Mouse (Mus musculus) kidney, adult 8-10 months (tissue): Measurements from ENCODE around the gene Shisal1.

Experiments used
- DNase-seq, 2 experiments: peaks; one replicate each; pipeline ENCODE4 v3.0.0; 2022

The Shisal1 gene

DNA sequence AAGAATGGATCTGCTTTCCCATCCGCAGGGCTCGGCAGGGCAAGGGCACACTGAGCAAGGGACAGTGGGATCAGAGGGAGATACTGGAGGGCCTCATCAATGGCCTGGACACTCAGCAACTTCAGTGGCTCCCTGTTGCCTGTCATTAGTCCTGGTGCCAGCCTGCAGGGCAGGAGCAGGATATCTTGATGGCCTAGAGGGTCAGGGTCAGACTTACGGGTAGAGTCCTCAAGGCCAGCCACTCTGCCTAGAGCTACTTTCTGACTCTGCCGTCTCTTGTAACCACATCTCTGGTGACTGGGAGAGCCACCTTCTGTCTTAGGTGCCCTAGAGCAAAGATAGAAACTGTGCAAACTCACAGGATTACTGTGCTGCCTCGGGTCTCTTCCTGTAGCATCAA is 23.1 kb downstream of the Shisal1 start:
- no peak for DNase-seq

DNA sequence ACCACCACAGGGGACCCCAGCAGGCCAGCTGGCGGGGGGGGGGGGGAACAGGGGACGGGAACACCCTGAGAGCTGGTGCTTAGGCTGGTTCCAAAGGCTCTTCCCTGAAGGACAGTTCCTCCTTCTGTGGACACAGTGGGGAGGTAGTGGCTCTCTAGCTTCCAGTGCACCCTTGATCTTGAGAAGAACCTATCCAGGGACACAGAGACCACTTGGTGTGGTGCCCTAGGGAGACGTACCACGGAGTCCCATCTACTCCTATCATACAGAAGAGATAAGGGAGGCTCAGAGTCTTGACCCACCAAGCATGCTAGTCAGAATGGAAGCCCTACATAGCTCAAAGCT is 28.7 kb downstream of the Shisal1 start:
- DNase-seq, result no peak

DNA sequence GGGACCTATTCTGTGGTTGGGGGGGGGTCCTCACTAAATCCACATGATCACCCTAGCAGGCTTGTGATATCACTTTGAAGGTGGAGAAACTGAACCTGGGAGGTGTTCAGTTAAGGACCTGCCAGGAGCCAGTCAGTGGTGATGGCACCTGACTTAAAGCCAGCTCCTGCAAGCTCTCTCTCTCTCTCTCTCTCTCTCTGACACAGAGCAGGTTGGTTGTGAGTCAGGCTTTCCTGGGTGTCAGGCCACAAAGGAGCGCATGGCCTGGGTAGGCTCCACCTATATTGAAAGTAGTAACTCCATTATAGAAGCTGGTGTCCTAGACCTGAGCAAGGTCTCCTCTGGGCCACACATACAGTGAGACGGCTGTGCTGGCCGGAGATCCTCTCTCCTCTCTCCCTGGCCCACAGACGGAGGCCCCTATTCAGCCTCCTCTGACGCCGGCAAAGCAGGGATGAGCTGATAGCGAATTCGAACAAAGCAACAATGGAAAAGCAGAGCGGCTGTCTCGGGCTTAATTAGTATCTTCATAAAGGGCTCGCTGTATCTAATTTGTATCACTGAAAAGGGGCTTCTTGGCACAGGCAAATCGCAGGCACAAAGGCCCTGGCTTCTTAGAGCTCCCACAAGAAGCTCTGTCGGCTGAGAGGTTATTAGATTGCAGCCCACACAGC is 29.2 kb downstream of the Shisal1 start:
- no peak for DNase-seq

DNA sequence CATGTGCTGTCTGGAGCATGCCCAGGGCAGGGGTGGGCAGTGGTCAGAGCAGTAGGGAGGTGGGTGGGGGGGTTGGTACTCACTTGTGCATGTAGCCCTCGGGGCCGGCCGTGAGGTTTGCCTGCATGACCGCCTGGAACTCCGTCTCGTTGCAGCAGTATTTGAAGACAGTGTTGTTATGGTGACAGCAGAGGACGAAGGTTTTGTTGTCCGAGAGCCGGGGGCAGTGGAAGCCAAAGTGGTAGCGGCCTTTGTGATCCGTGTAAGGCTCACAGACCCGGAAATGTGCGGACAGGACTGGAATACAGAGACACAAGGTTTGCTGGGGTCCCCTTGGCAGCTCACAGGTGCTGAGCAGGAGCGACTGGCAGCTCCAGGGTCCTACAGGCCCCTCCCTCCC is 29.9 kb downstream of the Shisal1 start:
- DNase-seq, result no peak

DNA sequence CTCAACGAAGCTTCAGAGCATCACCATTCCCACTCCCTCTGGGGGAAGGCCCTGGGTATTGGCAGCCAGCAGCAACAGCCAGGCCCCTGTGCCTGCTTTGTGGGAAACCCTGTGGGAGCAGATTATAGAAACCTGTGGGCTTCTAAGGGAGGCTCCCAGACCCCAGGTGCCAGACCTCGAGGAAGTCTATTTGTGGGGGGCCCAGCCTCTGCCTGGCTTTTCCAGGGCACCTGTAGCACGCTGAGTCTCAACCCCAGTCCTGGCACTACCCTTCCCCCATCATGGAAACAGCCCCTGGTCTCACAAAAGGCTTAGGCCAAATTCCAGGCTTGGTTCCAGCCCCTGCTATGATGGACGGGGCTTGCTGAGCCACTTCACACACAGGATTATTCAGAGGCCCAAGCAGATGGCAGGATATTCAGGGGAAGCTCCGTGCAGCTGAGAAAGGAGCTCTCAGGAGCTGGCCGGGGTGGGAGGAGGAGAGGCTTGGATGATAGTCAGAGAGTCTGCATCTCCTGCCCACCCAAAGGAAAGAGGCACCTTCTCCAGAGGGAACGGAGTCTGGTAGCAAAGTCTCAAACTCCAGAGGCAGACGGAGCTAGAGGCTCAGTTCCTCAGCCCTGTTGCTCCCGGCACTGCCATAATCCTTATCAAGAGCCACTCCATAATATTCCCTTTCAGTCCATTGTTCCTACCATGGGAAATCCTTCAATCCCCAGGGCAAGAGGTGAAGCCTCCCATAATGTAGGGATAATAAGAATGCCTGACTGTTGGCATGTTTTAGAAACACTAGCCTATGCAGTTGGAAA is 32.7 kb downstream of the Shisal1 start:
- DNase-seq, result no peak

DNA sequence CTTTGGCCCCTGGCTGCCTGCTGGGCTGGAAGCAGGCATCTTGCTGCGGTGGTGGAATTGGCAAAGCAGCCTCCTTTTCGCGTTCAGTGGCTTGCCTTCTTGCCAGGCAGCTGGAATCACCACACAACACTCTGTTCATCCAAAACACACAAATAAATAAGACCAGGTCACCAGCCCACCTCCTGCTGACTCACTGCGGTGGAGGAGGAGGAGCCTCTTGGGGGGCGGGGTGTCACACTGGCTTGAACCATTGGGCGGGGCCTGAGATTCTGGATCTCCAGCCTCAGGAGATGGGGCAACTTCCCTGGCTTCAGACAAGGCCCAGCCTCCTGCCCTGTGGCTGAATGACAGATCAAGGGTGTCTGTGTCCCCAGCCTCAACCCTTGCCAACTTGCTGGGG is 34.5 kb downstream of the Shisal1 start:
- peak; percentile 36 to 41 for DNase-seq

DNA sequence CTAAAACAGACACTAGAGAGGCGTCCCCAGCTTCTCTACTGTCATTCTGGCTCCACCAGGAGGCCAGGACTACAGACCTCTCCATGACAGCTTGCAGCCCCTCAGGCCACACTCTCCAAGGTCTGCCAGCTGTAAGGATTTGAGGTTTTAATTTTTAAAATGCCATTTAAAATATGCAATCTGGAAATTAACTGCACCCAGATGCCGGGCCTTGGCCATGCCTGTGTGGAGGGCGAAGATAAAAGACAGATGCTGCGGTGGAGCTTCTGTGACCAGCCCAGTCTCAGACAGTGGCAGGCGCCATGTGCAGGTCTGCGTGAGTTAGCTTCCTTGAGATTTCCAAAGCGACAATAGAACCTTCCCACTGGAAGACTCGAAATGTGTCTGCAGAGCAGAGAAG is 36.8 kb downstream of the Shisal1 start:
- DNase-seq, result no peak

DNA sequence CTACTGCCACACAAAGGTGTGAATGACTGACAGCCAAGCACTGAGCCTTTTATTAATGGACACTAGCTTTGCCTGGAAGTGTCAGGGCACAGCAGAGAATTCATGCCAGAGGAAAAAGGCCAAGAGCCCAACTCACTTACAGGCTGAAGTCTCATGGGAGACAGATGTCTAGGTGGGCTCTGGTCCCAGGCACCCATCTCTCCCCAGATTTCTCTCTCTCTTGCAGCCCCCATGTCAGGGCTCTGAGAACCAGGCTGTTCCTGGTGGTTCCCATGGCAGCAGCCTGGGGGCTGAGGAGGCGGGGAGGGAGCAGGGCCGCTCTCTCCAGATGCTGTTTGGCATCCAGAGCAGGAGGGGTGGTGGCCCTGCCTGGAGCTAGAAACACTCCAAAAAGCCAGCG is 38.3 kb downstream of the Shisal1 start:
- DNase-seq, result no peak

DNA sequence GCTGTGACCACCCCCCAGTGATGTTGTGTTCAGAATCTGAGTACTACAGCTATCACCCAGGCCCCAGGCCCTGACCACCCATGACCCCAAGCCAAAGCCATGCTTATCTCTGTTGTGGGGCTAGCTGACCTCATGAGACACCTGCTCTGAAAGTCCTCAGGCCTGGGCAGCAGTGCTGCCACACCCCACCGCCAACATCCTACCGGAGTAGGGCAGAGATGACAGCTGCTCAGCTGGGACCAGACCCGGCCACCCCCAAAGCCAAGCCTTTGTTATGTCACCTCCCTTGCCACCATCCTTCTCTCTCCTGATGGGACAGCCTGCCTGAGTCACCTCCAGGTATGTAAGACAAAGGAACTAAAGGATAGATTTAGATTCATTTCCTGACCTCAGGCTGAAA is 41.1 kb downstream of the Shisal1 start:
- DNase-seq, result no peak

DNA sequence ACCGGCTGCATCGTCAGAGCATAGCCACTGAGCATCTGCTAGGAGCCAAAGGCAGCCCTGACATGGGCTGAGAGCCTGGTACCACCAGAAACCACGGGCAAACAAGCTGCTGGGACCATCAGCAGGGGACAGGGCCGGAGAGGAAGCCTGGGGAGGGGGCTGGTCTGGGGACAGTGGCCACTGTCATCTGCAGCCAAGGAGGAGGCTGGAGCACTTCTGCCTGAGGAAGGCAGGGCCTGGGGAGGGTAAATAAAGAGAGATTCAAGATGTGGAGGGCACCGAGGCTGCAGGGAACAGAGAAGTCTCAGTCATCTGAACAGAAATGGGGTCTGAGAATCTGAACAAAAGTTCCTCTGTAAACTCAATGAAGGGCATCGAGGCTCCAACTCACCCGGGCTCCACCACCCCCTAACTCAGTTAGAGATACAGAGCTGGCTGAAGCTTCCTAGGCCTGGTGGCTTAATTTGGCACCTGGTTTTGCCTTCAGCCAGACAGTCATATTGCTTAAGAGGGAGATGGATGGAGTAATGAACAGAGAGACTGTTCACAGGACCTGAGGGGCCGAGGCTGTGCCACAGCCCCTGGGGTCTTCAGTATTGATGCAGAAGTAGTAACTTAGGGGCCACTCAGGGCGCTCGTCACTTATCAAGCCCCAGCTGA is 43.3 kb downstream of the Shisal1 start:
- DNase-seq, result no peak

DNA sequence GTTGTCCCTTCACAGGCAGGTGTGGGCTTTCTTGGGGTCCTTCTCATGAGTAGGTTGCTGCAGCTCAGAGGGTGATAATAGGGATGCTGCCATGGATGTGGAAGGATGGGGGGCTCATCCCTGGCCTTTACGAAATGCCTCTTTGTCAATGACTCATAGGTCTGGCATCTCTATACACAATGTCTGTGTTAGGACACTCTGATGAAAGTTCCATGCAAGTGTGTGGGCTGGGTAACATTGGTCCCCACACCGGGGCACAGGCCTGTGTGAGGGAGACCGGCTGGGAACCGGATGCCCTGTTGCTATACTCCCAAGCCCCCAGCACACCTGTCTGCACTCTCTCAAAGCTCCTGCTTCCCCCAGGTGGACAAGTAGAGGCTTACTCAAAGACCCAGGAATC is 48.3 kb downstream of the Shisal1 start:
- DNase-seq, result no peak

DNA sequence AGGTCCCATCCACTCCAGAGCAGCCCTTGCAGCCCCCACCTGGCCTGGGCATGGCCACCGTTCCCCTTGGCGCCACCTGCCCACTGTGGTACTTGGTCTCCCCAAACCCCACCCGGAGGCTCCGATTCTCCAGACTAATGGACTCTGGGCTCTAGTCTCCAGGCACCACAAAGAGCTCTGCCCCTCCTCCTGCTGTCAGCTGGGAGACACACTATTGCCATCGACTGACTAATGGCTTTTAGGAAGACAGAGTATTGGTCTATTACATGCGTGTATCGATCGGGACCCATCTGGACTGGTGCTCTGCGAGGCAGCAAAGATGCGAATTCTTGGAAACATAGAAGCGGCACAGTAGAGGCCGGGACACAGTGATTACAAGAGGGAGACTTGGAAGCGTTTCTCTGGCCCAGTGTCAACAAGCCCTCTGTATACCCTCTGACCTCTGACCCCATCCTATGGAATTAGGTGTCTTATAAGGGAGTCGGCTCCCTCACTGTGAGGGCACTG is 49.2 kb downstream of the Shisal1 start:
- DNase-seq, result no peak

DNA sequence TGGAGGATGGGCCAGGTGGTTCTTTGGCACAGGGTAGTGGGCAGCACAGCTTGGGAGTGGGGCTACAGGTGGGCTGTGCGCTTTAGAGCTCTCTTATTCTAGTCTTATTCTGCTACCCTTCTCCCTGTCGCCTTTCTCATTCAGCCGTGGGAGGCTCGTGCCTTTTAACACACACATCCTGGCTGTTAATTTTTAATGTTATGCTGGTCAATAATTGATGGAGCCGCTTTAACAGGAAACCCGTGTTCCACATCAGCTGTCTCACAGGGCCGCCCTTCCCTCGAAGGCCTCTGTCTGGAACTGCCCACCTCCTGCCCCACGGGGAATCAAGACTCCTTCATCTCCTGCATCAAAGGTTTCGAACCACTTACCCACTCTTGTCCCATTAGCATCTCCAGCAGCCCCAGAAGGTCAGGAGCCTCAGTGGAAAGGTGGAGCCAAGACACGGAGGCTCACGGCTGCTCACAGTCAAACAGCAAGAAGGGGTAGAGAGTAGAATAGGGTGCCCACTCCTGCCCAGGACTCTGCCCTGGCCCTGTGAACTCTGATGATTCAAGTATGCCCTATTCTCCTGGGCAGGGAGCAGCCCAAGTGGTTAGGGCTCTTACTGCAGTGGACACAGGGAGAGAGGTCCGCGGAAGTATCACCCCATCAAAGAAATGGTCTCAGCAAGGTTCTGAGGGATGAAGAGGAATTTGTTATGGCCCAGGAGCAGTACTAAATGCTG is 51.4 kb downstream of the Shisal1 start:
- peak; percentile 76 to 92 for DNase-seq

DNA sequence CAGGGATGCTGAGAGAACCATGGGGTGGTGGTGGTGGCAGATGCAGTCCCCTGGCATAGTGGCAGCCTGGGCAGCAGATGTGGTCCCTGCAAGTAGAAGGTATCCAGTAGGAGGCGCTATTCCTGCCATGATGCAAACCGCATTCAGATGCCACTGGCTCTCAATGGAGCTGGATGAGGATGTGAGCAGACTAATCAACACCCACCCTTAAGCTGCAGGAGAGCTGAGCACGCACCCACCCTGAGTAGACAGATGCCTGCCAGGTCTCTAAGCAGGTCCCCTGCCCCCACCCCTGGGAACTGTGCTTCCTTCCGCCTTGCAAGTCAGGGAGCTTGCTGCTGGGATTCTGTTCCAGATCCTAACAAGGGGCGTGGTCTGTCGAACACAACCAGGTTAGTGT is 53.6 kb downstream of the Shisal1 start:
- DNase-seq, result peak in 1 of 2 experiments; percentile 17

DNA sequence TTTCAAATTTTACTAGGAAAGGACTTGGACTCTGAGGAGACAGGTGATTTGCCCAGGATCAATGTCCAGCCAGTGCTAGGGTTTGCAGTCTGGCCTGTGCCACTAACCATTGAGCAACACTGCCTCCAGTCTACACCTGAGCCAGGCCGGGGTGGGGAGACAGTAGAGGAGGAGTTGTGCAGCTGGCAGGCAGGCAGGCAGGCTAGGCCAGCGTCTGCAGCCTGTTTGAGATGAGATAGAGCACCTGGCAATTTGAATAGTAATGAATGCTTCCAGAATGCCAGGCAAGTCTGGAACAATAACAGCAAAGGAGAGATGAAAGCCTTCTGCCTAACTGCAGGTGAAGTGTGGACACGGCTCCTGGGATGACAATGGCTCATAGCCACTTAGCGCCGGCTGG is 54.1 kb downstream of the Shisal1 start:
- DNase-seq, result no peak

DNA sequence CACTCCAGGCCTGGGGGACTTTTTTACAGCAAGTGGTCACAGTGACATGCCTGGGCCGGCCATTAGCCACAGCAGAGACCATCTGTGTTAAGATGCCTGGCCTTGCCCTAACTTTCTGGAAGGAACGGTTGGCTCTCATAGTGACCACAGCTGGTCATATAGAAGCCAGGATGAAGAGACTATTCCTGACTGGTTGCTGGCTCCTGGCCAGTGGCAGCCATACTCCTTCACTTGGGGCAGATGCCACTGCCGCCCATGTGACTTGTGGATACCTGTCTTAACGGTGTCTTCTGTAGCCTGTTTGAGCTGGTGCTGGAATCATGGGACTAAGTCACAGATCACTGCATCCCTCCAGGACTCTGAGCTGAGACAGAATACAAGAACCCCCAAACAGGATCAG is 54.8 kb downstream of the Shisal1 start:
- no peak for DNase-seq

DNA sequence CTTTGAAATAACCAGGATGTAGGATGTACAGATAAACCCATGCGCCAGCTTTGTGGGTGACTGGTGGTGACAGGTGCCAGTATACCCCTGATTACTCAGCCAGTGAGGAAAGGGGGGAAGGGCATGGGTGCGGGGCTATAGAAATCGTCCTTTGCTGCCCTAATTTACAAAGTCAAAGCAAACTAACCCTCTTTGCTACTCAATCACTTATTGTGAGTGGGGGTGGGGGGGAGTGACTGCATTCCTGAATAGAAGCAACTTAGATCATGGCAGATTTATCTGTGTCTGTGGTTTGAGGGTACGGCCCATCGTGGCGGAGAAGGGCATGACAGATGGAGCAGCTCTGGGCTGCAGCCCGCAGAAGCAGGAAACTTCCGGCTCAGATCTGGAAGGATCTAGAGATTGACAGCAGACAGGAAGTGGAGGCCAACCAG is 58.2 kb downstream of the Shisal1 start:
- DNase-seq, result no peak

DNA sequence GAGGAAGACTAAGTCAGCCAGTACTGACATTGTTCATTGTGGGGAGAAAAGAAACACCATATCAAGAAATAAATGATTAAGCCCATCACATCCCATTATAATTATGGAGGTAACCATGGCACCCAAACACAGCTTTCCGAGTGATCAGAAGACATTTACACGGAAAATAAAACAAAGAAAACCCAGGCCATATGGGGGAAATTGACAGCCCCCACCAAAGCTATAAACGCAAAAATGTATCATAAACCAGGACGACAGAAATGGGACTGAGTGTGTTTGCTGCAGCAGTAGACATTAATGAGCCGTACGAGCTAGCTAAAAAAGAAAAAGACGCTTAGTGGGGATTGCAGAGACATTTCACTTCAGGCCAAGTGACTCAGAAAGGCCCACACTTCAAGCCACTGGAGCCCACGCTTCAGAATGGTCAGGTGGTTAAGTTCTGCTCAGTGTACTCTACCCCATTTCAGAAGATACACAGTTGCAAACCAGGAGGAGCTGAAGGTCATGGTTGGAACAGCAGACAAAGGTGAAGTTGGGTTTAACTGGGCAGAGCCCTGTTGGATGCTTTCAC is 60.8 kb downstream of the Shisal1 start:
- DNase-seq, result no peak

DNA sequence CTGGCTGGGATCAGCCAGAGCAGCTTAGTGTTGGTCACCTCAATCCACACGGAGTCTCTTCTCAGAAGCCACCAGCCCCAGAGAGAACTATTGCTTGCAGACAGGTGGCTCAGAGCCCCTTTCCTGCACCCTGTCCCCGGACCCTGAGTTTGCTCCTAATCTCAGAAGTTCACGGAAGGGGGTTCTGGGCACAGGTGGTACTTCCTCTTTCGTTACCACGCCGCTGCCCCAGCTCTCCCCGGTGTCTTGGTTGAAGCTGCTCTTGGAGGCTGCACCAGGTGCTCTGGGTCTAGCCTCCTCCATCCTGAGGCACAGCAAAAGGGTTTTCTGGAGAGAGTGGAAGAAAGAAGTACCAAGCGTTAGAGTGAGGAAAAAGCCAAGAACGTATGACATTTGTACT is 62.8 kb downstream of the Shisal1 start:
- no peak for DNase-seq

DNA sequence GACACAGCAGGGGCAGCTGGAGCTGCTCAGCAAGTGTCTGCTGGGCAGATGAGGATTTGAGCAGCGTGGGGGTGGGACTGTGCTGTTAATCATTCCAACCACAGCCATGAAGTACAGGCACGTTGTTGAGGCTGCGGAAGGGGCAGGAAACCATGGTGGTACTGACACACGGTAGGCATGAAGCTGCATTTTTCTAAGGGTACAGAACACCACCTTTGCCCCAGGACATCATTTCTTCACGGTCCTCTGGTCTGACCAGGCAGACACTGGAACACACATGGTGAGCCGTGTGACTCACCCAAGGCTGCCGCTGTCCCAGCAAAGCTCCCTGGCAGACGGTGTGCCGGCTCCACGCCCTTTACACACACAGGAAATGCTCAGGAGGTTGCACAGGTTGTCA is 66.7 kb downstream of the Shisal1 start:
- peak; percentile 35 to 37 for DNase-seq

DNA sequence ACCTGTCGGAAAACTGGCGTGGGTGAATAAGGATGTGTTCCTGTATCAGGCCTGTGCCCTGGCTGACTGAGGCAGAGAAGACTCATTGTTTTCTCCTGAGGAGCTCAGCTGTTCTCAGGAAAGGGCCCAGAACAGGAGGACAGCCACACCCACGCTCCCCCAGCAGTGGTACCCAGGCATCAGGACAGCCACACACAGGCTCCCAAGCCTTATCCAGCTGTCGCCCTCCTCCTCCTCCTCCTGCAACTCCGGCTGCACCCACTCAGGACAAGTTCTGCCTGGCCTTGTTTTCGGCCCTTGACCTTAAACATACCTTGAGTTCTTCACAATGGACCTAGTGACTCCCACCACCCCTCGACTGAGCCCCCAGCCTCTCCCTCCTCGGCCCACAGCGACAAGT is 68.2 kb downstream of the Shisal1 start:
- no peak for DNase-seq

DNA sequence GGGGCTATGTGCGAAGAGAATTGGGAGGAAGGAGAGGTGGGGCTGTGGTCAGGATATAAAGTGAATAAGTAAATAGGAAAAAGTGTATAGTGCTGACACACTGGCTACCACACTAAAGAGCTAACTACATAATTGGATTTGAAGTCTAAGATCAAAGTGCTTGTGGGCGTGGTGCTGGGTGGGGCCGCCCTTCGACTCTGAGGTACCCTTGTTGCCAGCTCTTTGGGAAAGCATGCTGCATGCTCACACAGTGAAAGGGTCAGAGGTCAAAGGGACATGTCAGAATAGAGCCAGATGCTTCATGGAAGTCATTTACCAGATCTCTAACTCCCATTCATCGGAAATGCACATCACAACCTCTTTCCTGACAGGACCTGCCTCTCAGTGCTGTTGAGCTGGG is 74.1 kb downstream of the Shisal1 start:
- no peak for DNase-seq

DNA sequence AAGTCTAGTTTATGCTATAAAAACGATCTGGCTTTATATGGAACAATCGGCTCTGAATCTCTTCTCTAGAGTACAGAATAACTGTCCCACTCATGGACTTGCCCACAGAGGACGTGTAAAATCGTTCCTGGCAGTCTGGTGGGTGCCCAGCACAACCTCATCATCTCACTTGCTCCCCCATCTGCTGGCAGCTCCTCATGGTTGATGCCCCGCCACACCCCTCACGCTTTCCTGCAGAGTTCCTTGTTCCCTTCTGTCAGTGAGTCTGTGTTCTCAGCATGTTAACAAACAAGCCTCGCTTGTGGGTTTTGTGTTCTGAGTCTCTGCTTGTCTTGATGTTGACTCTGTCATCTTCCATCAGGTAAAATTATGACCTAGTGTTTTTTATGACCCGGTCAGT is 79.5 kb downstream of the Shisal1 start:
- DNase-seq, result no peak
